Mouse (Mus musculus) E14TG2a.4 (cell line): ENCODE data around the gene Zcrb1.

Experiments used
- CTCF ChIP-seq: conservative IDR thresholded peaks from 2 replicates; pipeline ENCODE4 v1.5.1; 2014; ENCODE audit warnings: low read length
- NANOG ChIP-seq: IDR thresholded peaks from 2 replicates; pipeline ENCODE4 v1.6.1; 2014; ENCODE audit warnings: borderline replicate concordance, low read length, mixed read lengths
- POU5F1 ChIP-seq: IDR thresholded peaks from 2 replicates; pipeline ENCODE4 v1.6.1; 2014; ENCODE audit warnings: low read length, borderline replicate concordance

GRCm38 (mm10) chr15:93379177-93379576 lies 19.0 kb downstream of the Zcrb1 start:
- peak; percentile 34 for TF ChIP-seq CTCF
- TF ChIP-seq NANOG, result no peak
- TF ChIP-seq POU5F1, result no peak
